Mouse (Mus musculus) kidney, adult 2 months (tissue): ENCODE results near the gene H2-K1. TPM values are rescaled to one million over a fixed set of nuclear protein-coding genes. Genes with fewer than 3 reads are reported as not detected.
A peak's percentile ranks its signal among the peaks of the same experiment; 100 is the strongest.
"Not testable (repeated sequence)": the region's sequence is repeated elsewhere in the genome, so short reads cannot be mapped to it uniquely, and the experiment has no call there.

Source experiments
- DNase-seq: peaks from one replicate; pipeline ENCODE4 v3.0.0; 2021
- H3K27ac ChIP-seq: fragments of 200-500 bp; 2 replicates; pipeline ENCODE4 v1.5.1; 2012; ENCODE audit warnings: low read depth, low read length, control low read depth, inconsistent platforms; ENCODE audit not compliant: insufficient read depth
- H3K27me3 ChIP-seq: fragments of 200-500 bp; replicated peaks from 2 replicates; pipeline ENCODE4 v1.6.1; 2012; ENCODE audit warnings: mild to moderate bottlenecking, moderate library complexity, low read length, inconsistent platforms; ENCODE audit not compliant: control insufficient read depth, insufficient read depth
- H3K36me3 ChIP-seq: fragments of 200-500 bp; 2 replicates; pipeline ENCODE4 v1.6.1; 2012; ENCODE audit warnings: mild to moderate bottlenecking, moderate library complexity, low read length, inconsistent platforms; ENCODE audit not compliant: control insufficient read depth, insufficient read depth
- H3K4me1 ChIP-seq: fragments of 200-500 bp; 2 replicates; pipeline ENCODE4 v1.6.1; 2011; ENCODE audit warnings: low read length; ENCODE audit not compliant: control insufficient read depth, insufficient read depth
- H3K4me3 ChIP-seq: fragments of 200-500 bp; 2 replicates; pipeline ENCODE4 v1.5.1; 2011; ENCODE audit warnings: mild to moderate bottlenecking, low read depth, low read length, control low read depth; ENCODE audit not compliant: insufficient read depth
- CTCF ChIP-seq: fragments of 200-500 bp; conservative IDR thresholded peaks from 2 replicates; pipeline ENCODE4 v1.5.1; 2011; ENCODE audit warnings: low read depth, mild to moderate bottlenecking, control low read depth, low read length, moderate library complexity, mixed read lengths; ENCODE audit not compliant: insufficient read depth, insufficient read length
- POLR2A ChIP-seq: fragments of 200-500 bp; IDR thresholded peaks from one replicate; pipeline ENCODE4 v1.6.1; 2011; ENCODE audit warnings: low read depth, low read length, control low read depth
- WGBS: fragments of 180-500 bp; shearing (Covaris S2); methylation state at CpG from one replicate; pipeline ENCODE4 v1.1.7; 2018; 5-methylcytosine and 5-hydroxymethylcytosine counted together
- polyA plus RNA-seq: library from polyadenylated mRNA; depleted of rRNA; stranded (reverse); fragments of >200 nt; gene quantifications from 2 replicates; pipeline ENCODE4 v1.2.3, GENCODE M21; 2012

The H2-K1 gene
- polyA plus RNA-seq, 1 experiment, result 1,255 TPM

DNA sequence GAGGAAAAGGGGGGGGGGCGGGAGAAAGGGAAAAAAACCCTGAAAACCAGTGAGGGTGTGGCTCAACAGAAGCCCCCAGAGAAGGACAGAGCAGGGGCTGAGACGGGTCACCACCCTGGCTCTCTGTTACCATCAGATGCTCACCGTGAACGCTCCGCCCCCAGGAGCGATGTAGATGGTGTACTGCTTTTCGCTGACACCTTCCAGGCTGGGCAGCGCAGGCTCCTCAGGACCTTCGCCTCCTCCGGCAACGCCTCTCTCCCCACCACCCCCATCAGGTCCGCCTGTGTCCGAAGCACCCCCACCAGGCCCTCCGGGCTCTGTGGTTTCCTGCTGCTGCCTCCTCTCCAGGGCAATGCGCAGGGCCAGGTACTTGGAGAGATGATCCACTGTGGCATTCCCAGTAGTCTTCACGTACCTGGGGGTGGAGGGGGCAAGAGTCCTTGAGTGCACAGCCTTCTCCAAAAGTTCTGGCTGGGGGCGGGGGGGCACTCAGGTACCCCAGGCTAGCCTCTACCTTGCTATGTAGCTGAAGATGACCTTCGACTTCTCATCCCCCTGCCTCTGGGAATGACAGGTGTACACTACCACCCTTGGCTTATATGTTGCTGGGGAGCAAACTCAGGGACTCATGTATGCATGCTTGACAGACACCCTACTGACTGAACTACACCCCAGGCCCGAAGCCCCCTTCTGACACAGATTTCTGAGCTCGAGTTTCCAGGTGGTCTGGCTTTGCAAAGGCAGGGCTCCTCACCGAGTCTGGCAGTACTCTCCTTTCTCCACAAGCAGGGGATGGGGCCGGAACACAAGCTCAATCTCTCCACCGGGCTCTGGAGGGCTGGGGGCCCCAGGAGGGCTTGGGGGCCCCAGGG is 21.6 kb upstream of the H2-K1 start:
- no peaks in the 10 kb centered on the region for H3K36me3 ChIP-seq
- H3K4me1 ChIP-seq, result peaks cover 5% of the 10 kb centered on the region; the same call in 1 of the 2 replicates
- H3K27me3 ChIP-seq, result no peaks in the 10 kb centered on the region
- 95% methylated on average over 23 of the region's 23 CpGs for WGBS
- TF ChIP-seq POLR2A (no peak), CTCF (no peak)
- no peak overlapping the region for H3K4me3 ChIP-seq
- no peak for DNase-seq
- H3K27ac ChIP-seq, result no peak overlapping the region

GRCm38 (mm10) chr17:34013436-34013835 is 13.3 kb upstream of the H2-K1 start:
- no peaks in the 10 kb centered on the region for H3K36me3 ChIP-seq
- H3K27me3 ChIP-seq, result no peaks in the 10 kb centered on the region
- no peak for TF ChIP-seq POLR2A
- TF ChIP-seq CTCF, result no peak
- H3K4me1 ChIP-seq, result no peaks in the 10 kb centered on the region
- H3K27ac ChIP-seq, result no peak overlapping the region
- DNase-seq, result no peak
- 97% methylated on average over 8 of the region's 8 CpGs for WGBS
- H3K4me3 ChIP-seq, result no peak overlapping the region

DNA sequence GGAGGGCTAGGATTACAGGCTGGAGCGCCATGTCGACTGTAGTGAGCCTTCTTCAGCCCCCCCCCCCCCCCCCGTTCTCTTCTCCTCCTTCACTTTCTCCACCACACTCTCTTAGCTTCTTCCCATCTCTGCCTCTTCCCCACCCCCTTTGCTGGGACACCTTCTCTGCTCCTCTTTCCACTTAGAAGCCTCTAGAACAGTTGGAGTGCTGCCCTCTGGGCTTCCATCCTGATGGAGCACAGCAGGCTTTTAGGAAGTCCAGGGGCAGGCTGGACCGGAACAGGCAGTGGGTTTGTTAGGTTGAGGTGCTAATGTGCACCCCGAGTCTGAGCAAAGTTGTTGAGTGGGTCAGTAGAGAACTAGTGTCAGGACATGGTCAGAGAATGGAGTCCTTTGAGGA is 10.0 kb upstream of the H2-K1 start:
- WGBS, result 62% methylated on average over 5 of the region's 5 CpGs
- H3K4me1 ChIP-seq, result no peaks in the 10 kb centered on the region

DNA sequence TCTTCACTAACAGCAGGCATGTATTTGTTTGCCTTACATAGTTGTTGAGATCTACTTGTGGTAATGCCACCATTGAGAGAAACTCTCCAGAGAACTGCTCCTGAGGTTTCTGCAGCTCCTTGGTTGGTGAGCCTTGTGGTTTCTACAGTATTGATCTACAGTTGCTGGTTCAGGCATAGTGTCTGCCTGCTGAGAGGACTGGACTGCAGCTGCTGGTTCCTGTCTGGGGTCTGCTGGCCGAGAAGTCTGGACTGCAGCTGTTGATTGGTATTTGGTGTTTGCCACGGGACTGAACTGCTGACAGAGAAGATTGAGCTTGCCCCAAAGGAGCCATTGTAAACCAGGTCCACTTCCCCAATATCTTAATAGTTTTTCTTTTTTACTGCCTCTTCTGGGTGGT is 6.4 kb upstream of the H2-K1 start:
- WGBS, result 52% methylated on average over 2 of the region's 2 CpGs
- Histone ChIP-seq H3K36me3 (no peaks in the 10 kb centered on the region), H3K27ac (no peak overlapping the region), H3K4me3 (no peak overlapping the region), H3K4me1 (no peaks in the 10 kb centered on the region), H3K27me3 (no peaks in the 10 kb centered on the region)
- TF ChIP-seq POLR2A (no peak), CTCF (no peak)
- DNase-seq, result no peak

More for the DNA sequence above, 10.0 kb upstream of the H2-K1 start:
- DNase-seq, result no peak
- no peaks in the 10 kb centered on the region for H3K36me3 ChIP-seq
- no peaks in the 10 kb centered on the region for H3K27me3 ChIP-seq
- no peak overlapping the region for H3K4me3 ChIP-seq
- TF ChIP-seq CTCF, result no peak
- TF ChIP-seq POLR2A, result no peak
- no peak overlapping the region for H3K27ac ChIP-seq

DNA sequence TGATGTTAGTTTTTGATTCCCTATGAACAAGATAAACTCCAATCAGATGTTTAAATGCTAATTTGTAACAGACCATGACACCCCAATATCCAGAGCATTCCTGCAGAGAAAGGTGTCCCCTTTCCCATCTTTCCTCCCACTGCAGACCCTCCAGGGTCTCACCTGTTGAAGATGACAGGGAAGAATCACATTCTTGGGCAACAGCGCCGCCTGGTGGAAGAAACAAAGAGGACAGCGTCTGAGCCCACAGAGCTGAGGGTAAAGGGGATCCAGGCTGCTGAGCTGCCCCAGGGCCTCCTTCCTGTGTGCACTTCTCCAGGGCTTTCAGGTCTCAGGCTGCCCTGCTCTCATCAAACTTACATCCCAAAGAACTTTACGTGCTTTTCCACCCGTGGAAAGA is 3.3 kb upstream of the H2-K1 start:
- TF ChIP-seq CTCF, result peak; percentile 62
- TF ChIP-seq POLR2A, result no peak
- no peak overlapping the region for H3K4me3 ChIP-seq

GRCm38 (mm10) chr17:34000796-34001195 is 649 bp upstream of the H2-K1 start:
- not testable (repeated sequence) for DNase-seq, H3K4me1 ChIP-seq, H3K27ac ChIP-seq, H3K36me3 ChIP-seq, H3K27me3 ChIP-seq
- H3K4me3 ChIP-seq, result peak overlapping the region; percentile 38; the same call in 1 of the 2 replicates
- 69% methylated on average over 2 of the region's 2 CpGs for WGBS

More for the DNA sequence above, 3.3 kb upstream of the H2-K1 start:
- WGBS, result 5% methylated on average over 5 of the region's 5 CpGs
- Histone ChIP-seq H3K36me3 (no peaks in the 10 kb centered on the region), H3K4me1 (no peaks in the 10 kb centered on the region), H3K27me3 (no peaks in the 10 kb centered on the region), H3K27ac (no peak overlapping the region)
- DNase-seq, result peak; percentile 37

DNA sequence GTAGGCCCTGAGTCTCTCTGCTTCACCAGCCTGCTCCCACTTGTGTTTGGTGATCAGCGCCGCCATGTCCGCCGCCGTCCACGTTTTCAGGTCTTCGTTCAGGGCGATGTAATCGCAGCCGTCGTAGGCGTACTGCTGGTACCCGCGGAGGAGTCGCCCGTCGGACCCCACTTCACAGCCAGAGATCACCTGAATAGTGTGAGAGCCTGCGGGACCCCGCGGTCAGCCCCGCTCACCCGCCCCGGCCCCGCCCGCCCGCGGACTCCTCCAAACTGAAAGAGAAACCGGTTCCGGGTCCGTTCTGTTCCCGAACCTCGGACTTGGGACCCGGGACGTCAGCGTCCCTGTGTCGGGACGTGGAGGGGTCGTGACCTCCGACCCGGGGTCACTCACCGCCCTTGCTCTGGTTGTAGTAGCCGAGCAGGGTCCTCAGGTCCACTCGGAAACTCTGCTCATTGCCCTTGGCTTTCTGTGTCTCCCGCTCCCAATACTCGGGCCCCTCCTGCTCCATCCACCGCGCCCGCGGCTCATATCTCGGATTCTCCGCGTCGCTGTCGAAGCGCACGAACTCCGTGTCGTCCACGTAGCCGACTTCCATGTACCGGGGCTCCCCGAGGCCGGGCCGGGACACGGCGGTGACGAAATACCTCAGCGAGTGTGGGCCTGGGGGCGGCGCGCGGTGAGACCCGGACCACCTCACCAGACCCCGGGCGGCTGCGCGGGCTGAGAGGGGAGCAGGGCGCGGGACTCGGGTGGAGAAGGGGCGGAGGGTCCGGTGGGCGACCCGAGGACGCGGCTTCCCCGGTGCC is 602 bp downstream of the H2-K1 start:
- WGBS, result 2% methylated on average over 87 of the region's 87 CpGs
- TF ChIP-seq CTCF (no peak), POLR2A (no peak)
- peak overlapping the region; percentile 6 for H3K27ac ChIP-seq
- H3K4me3 ChIP-seq, result peak overlapping the region; percentile 72
- no peaks in the 10 kb centered on the region for H3K27me3 ChIP-seq
- DNase-seq, result peak; percentile 59
- H3K4me1 ChIP-seq, result no peaks in the 10 kb centered on the region
- H3K36me3 ChIP-seq, result no peaks in the 10 kb centered on the region

- H3K36me3 ChIP-seq, H3K27me3 ChIP-seq, H3K27ac ChIP-seq, H3K4me1 ChIP-seq, DNase-seq: not testable (repeated sequence)
- 66% methylated on average over 5 of the region's 5 CpGs for WGBS
- peak overlapping the region; percentile 5; the same call in 1 of the 2 replicates for H3K4me3 ChIP-seq
Observed at GRCm38 (mm10) chr17:33998697-33999096, 1.4 kb downstream of the H2-K1 start.

DNA sequence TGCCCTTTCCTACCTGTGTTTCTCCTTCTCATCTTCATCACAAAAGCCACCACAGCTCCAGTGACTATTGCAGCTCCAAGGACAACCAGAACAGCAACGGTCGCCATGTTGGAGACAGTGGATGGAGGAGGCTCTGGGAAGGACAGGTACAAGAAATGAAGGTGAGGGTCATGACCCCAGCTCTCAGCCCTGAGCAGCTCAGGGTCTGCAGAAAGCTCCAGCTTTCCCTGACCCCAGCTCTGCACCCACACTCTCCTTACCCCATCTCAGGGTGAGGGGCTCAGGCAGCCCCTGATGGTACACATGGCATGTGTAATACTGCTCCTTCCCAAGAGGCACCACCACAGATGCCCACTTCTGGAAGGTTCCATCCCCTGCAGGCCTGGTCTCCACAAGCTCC is 3.1 kb downstream of the H2-K1 start:
- not testable (repeated sequence) for H3K4me3 ChIP-seq, DNase-seq, H3K27ac ChIP-seq, H3K36me3 ChIP-seq, H3K27me3 ChIP-seq, H3K4me1 ChIP-seq
- 94% methylated on average over 2 of the region's 2 CpGs for WGBS
